Mouse (Mus musculus): ENCODE data around the gene Cadm2.

- TF ChIP-seq CTCF (IDR thresholded peaks at IDR 0.05; ENCODE audit: borderline replicate concordance, control insufficient read depth, extremely low read depth, insufficient read depth, low read length, poor library complexity) (no peak), POLR2A (IDR thresholded peaks at IDR 0.05; ENCODE audit: control insufficient read depth, extremely low read depth, insufficient read depth, low read length, poor library complexity) (no peak)
Measured at GRCm38 (mm10) chr16:67509079-67509478, 111.6 kb downstream of the Cadm2 start.

Data from thymus, adult 2 months (tissue).